Mouse (Mus musculus) gastrocnemius, adult 2 months (tissue): ENCODE data around the gene OR5BS1P. TPM values are rescaled to one million over a fixed set of nuclear protein-coding genes. Genes with fewer than 3 reads are reported as not detected.

Source experiments
- DNase-seq: peaks from one replicate; pipeline ENCODE4 v3.0.0; 2022
- H3K27ac ChIP-seq: fragments of 200-600 bp; 2 replicates; pipeline ENCODE4 v1.8.1; 2022; ENCODE audit warnings: mild to moderate bottlenecking
- H3K4me3 ChIP-seq: fragments of 200-600 bp; 2 replicates; pipeline ENCODE4 v1.8.1; 2022; ENCODE audit warnings: mild to moderate bottlenecking, moderate library complexity
- CTCF ChIP-seq: fragments of 200-600 bp; IDR thresholded peaks from 2 replicates; pipeline ENCODE4 v1.8.1; 2022; ENCODE audit warnings: antibody characterized with exemption, mild to moderate bottlenecking, moderate library complexity
- intact Hi-C: fragments of 180-260 bp; cut with DNase I; formaldehyde crosslinking; loops from one replicate; pipeline ENCODE4 v1.15.1; 2025
- total RNA-seq, 2 experiments: library from RNA; stranded (reverse); gene quantifications; 2 replicates each; pipeline ENCODE4 v1.2.3; 2021

The OR5BS1P gene
- total RNA-seq, 2 experiments from 2014 or later: not detected

- DNase-seq: no peak
- Histone ChIP-seq H3K4me3 (no peak within 1 kb of the TSS), H3K27ac (peak within 1 kb of the TSS; percentile 83)
- intact Hi-C loops: no loop called here
- no peak for TF ChIP-seq CTCF
Measured at GRCm38 (mm10) chr15:98482701-98483100, 13.0 kb downstream of the OR5BS1P start, which contains the start of gene Lalba. Gene Lalba, minus strand, starts transcription at chr15:98482721.

GRCm38 (mm10) chr15:98483907-98484886, 14.5 kb downstream of the OR5BS1P start:
- H3K27ac ChIP-seq: peak overlapping the region; percentile 83
- intact Hi-C loops: loop anchor here (1.0 kb wide), 1 partner anchor 25 kb away; no protein-coding TSS in a partner anchor
- no peak overlapping the region for H3K4me3 ChIP-seq
- TF ChIP-seq CTCF: no peak
- DNase-seq: peak; percentile 44

DNA sequence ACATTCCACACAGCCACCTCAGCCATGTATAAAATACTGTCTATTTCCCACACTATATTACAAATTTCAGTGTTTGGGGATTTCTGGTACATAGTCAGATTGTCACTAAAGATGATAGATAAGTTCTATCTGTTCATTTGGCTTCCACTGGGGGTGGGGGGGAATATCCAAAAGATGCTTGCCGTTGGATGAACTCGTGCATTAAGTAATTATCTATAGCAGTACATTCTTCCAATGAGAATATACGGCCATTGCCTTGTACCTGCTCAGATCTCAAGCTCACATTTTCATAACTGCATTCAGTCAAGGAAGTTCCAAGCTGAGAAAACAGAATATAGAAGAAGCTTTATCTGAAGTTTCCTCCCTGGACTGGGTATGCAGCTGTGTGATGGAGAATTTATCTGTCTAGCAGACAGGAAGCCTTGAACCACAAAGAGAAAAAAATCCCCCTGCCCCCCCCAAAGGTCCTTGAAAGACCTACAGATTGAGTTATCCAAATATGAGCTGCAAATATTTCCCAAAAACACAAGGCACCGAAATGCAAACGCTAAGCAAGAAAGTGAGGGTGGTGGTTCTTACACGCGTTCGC, 16.8 kb downstream of the OR5BS1P start:
- Histone ChIP-seq H3K4me3 (no peak overlapping the region), H3K27ac (no peak overlapping the region)
- DNase-seq: no peak
- TF ChIP-seq CTCF: no peak
- intact Hi-C loops: no loop called here

- no peak for DNase-seq
- no peak for TF ChIP-seq CTCF
- intact Hi-C loops: no loop called here
- Histone ChIP-seq H3K27ac (peak overlapping the region; percentile 12; the same call in 1 of the 2 replicates), H3K4me3 (no peak overlapping the region)
Measured at GRCm38 (mm10) chr15:98491332-98491731, 21.6 kb downstream of the OR5BS1P start.

GRCm38 (mm10) chr15:98492102-98492501, 22.4 kb downstream of the OR5BS1P start, which contains the start of gene Olfr279:
Gene Olfr279, plus strand, starts transcription at chr15:98492402.
- H3K27ac ChIP-seq: peak within 1 kb of the TSS; percentile 20; the same call in 1 of the 2 replicates
- no peak for DNase-seq
- no peak for TF ChIP-seq CTCF
- intact Hi-C loops: no loop called here
- no peak within 1 kb of the TSS for H3K4me3 ChIP-seq

DNA sequence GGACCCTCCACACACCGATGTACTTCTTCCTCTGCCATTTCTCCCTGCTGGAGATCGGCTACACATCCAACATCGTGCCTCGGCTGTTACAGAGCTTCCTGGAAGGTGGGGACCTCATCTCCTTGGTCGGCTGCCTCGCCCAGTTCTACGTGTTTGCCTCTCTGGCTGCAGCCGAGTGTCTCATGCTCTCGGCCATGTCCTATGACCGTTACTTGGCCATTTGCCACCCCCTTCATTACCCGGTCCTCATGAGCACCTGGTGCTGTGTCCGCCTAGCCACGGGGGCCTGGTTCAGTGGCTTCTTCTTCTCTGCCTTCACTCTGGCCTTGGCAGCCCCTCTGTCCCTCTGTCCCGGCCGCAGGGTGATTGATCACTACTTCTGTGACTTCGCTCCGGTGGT, 27.9 kb downstream of the OR5BS1P start:
- no peak for DNase-seq
- no peak for TF ChIP-seq CTCF
- no peak overlapping the region for H3K4me3 ChIP-seq
- intact Hi-C loops: no loop called here
- H3K27ac ChIP-seq: no peak overlapping the region

DNA sequence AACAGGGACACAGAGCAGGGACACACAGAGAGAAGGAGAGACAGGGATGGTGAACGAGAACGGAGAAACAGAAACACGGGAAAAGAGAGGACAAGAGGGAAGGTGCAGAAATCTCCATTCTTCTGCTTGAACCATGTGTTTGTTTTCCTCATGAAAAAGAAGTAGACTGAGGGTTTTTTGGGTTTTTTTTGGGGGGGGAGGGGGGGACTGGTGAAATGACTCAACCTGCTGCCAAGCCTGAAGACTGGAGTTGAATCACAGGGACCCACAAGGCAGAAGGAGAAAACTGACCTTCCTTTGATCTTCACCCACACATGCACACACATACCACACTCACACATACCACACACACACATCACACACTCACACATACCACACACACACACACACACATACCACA, 33.6 kb downstream of the OR5BS1P start:
- intact Hi-C loops: no loop called here
- no peak for TF ChIP-seq CTCF
- no peak overlapping the region for H3K4me3 ChIP-seq
- DNase-seq: no peak
- H3K27ac ChIP-seq: no peak overlapping the region

GRCm38 (mm10) chr15:98504514-98504913, 34.8 kb downstream of the OR5BS1P start:
- Histone ChIP-seq H3K27ac (no peak overlapping the region), H3K4me3 (no peak overlapping the region)
- peak; percentile 77 for DNase-seq
- intact Hi-C loops: no loop called here
- peak; percentile 78 for TF ChIP-seq CTCF

DNA sequence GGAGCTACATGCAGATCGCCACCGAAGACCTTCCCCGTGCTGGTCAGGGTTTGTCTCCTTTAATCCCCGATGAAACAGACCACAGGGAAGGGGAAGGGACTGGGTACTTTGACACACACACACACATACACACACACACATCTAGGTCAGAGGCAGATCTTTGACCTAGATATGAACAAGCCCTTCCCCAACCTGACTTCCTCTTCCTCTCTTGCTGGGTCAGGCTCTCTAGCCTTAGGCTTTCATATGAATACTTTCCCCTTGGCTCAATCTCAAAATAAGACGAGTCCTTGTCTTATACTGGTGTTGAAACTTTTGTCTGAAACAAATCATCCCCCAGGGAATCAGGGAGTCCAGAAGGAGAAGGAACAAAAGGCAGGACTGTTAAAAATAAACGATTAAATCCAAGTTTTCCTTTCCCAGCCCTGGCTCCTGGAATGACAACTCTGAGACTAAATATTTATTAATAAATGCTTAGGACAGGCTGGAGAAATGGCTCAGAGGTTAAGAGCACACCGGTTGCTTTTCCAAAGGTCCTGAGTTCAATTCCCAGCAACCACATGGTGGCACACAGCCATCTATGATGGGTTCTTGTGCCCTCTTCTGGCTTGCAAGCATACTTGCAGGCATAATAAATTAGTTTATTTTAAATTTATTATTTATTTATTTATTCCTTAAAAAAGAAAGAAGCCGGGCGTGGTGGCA, 36.7 kb downstream of the OR5BS1P start:
- H3K27ac ChIP-seq: peak overlapping the region; percentile 46; the same call in 1 of the 2 replicates
- intact Hi-C loops: no loop called here
- H3K4me3 ChIP-seq: no peak overlapping the region
- no peak for DNase-seq
- peak; percentile 22; the same call in 1 of the 2 replicates for TF ChIP-seq CTCF

GRCm38 (mm10) chr15:98507321-98507720, 37.6 kb downstream of the OR5BS1P start:
- H3K27ac ChIP-seq: no peak overlapping the region
- intact Hi-C loops: no loop called here
- no peak overlapping the region for H3K4me3 ChIP-seq
- no peak for TF ChIP-seq CTCF
- no peak for DNase-seq

DNA sequence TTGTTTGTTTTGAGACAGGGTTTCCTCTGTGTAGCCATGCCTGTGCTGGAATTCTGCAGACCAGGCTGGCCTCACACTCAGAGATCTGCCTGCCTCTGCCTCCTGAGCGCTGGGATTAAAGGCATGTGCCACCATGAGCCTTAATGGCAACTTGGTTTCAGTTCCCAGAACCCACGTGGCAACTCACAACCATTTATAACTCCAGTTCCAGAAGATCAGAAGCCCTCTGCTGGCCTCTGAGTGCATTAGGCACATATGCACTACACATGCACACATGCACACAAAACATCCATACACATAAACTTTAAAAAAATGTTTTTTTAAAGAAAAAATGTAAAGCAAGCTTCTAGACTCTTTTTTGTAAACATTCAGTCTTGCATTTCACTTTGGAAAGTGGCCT, 39.7 kb downstream of the OR5BS1P start:
- no peak for DNase-seq
- intact Hi-C loops: loop anchor here (1.0 kb wide), 1 partner anchor 25 kb away; no protein-coding TSS in a partner anchor
- TF ChIP-seq CTCF: no peak
- no peak overlapping the region for H3K4me3 ChIP-seq
- H3K27ac ChIP-seq: no peak overlapping the region
